19 mouse cellular contexts compared by ENCODE assay signal in genomic region chr14:81988396-81988795, GRCm38 (mm10).
"Had no signal": no experiment of that assay in that cellular context is flagged by ENCODE, and none has a peak within 500 bp of the region (broad histone marks: within the 10 kb centered on the region; RNA-seq: fewer than 3 reads in every experiment).

No protein-coding gene starts in this region.

- H3K36me3 ChIP-seq: limb, embryonic 12.5 days; limb, embryonic 15.5 days; midbrain, embryonic 12.5 days; midbrain, embryonic 15.5 days; neural tube, embryonic 13.5 days; stomach, embryonic 15.5 days had no signal

- H3K4me3 ChIP-seq: left cerebral cortex, adult 2 months; limb, embryonic 12.5 days; limb, embryonic 15.5 days; midbrain, embryonic 12.5 days; midbrain, embryonic 15.5 days; neural tube, embryonic 13.5 days; stomach, embryonic 15.5 days had no signal

- ATAC-seq: liver, postnatal 0 days; lung, postnatal 0 days; midbrain, embryonic 15.5 days had no signal

- H3K27ac ChIP-seq: left cerebral cortex, adult 2 months; limb, embryonic 12.5 days; limb, embryonic 15.5 days; liver, embryonic 14.5 days; macrophage; midbrain, embryonic 12.5 days; midbrain, embryonic 15.5 days; neural tube, embryonic 13.5 days; stomach, embryonic 15.5 days had no signal

- H3K27me3 ChIP-seq: limb, embryonic 12.5 days; limb, embryonic 15.5 days; midbrain, embryonic 12.5 days; midbrain, embryonic 15.5 days; neural tube, embryonic 13.5 days; stomach, embryonic 15.5 days had no signal

- H3K4me1 ChIP-seq: limb, embryonic 12.5 days; limb, embryonic 15.5 days; midbrain, embryonic 12.5 days; midbrain, embryonic 15.5 days; neural tube, embryonic 13.5 days; stomach, embryonic 15.5 days had no signal

- DNase-seq: kidney, postnatal 10 days; kidney, postnatal 36 days; layer of hippocampus, postnatal 36 days; liver, postnatal 0 days; lung, embryonic 14.5 days; retina, postnatal 1 day; right cerebral cortex, postnatal 25 days; spleen, adult 18-20 months; thymus, postnatal 36 days had no signal
